ENCODE assay signal across 7 mouse cellular contexts in the genomic region with DNA sequence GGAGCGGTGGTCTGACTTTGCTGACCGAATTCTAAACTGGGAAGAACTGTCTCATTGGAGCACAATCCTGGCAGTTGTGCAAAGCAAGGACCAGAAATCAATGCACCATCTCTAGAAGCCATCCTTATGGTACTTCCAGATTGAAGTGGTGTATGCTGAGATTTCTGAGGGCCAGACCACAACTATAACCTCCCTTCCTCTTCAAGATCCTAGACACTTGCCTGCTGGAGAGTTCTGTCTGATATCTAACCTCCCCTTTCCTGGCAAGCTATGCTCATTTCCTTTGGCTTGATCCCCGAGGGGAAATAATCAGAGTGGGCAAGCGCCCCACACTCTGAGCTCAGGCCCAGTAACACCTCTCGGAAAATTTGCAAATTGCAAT. TPM values are rescaled to one million over a fixed set of nuclear protein-coding genes. Genes with fewer than 3 reads are reported as not detected.
DNase-seq lines count a peak whose midpoint lies in the region; ATAC-seq and TF ChIP-seq lines count a peak whose summit lies in the region.

No protein-coding gene starts in this region.

- DNase-seq in lung, embryonic 14.5 days: peak; percentile 26
- no peak for DNase-seq in lung, adult 18-20 months
- peak; percentile 16 for DNase-seq in splenic B cell, adult 2 months (ENCODE audit: low read depth, low spot score)
- DNase-seq in layer of hippocampus, adult 11-12 months (ENCODE audit: low spot score): no peak
- DNase-seq in frontal cortex, postnatal 25 days (ENCODE audit: low spot score in 2 of 2): no peak

- peaks cover 9% of the 10 kb centered on the region for H3K36me3 ChIP-seq in lung, embryonic 14.5 days (ENCODE audit: insufficient read depth)
- peaks cover 4% of the 10 kb centered on the region for H3K36me3 ChIP-seq in embryonic facial prominence, embryonic 15.5 days
- H3K36me3 ChIP-seq in limb, embryonic 13.5 days: peaks cover 7% of the 10 kb centered on the region
- no peaks in the 10 kb centered on the region for H3K36me3 ChIP-seq in splenic B cell, adult 2 months (ENCODE audit: control insufficient read depth, insufficient read depth, low read length, poor library complexity, severe bottlenecking)

- no peaks in the 10 kb centered on the region for H3K9me3 ChIP-seq in lung, embryonic 14.5 days (ENCODE audit: low read depth, low read length)
- no peaks in the 10 kb centered on the region for H3K9me3 ChIP-seq in embryonic facial prominence, embryonic 15.5 days (replicated peaks)
- H3K9me3 ChIP-seq in limb, embryonic 13.5 days: no peaks in the 10 kb centered on the region

- TF ChIP-seq CTCF in lung, embryonic 14.5 days (IDR thresholded peaks at IDR 0.05; ENCODE audit: low read depth): no peak

- 14% methylated on average over 5 of the region's 5 CpGs for WGBS in lung, embryonic 14.5 days
- WGBS in embryonic facial prominence, embryonic 15.5 days: 11% methylated on average over 5 of the region's 5 CpGs
- WGBS in limb, embryonic 13.5 days: 13% methylated on average over 5 of the region's 5 CpGs

- H3K9ac ChIP-seq in lung, embryonic 14.5 days: peak overlapping the region; percentile 51
- peak overlapping the region; percentile 39 for H3K9ac ChIP-seq in embryonic facial prominence, embryonic 15.5 days
- peak overlapping the region; percentile 60 for H3K9ac ChIP-seq in limb, embryonic 13.5 days

- peaks cover 25% of the 10 kb centered on the region for H3K4me1 ChIP-seq in lung, embryonic 14.5 days (ENCODE audit: insufficient read depth)
- H3K4me1 ChIP-seq in embryonic facial prominence, embryonic 15.5 days: peaks cover 80% of the 10 kb centered on the region
- peaks cover 74% of the 10 kb centered on the region for H3K4me1 ChIP-seq in limb, embryonic 13.5 days

- peak overlapping the region; percentile 71 for H3K4me2 ChIP-seq in lung, embryonic 14.5 days
- H3K4me2 ChIP-seq in embryonic facial prominence, embryonic 15.5 days (replicated peaks): peak overlapping the region; percentile 82
- H3K4me2 ChIP-seq in limb, embryonic 13.5 days (replicated peaks): peak overlapping the region; percentile 89

- H3K4me3 ChIP-seq in lung, embryonic 14.5 days (ENCODE audit: low read depth, low read length): peak overlapping the region; percentile 48
- peak overlapping the region; percentile 58 for H3K4me3 ChIP-seq in embryonic facial prominence, embryonic 15.5 days (replicated peaks)
- peak overlapping the region; percentile 74 for H3K4me3 ChIP-seq in limb, embryonic 13.5 days

- H3K27ac ChIP-seq in lung, embryonic 14.5 days (ENCODE audit: low read depth): peak overlapping the region; percentile 90
- H3K27ac ChIP-seq in embryonic facial prominence, embryonic 15.5 days (replicated peaks): peak overlapping the region; percentile 95
- H3K27ac ChIP-seq in limb, embryonic 13.5 days: peak overlapping the region; percentile 72

- no peak for ATAC-seq in lung, embryonic 14.5 days (ENCODE audit: insufficient read depth)
- no peak for ATAC-seq in embryonic facial prominence, embryonic 15.5 days (ENCODE audit: insufficient number of reproducible peaks, low FRiP score, low TSS enrichment, low read depth)
- no peak for ATAC-seq in limb, embryonic 13.5 days (ENCODE audit: low FRiP score, low read depth)

- peaks cover 47% of the 10 kb centered on the region for H3K27me3 ChIP-seq in lung, embryonic 14.5 days (ENCODE audit: insufficient read depth, low read length)
- H3K27me3 ChIP-seq in embryonic facial prominence, embryonic 15.5 days: peaks cover 42% of the 10 kb centered on the region
- H3K27me3 ChIP-seq in limb, embryonic 13.5 days: peaks cover 79% of the 10 kb centered on the region
- peaks cover 3% of the 10 kb centered on the region for H3K27me3 ChIP-seq in splenic B cell, adult 2 months (ENCODE audit: control insufficient read depth, insufficient read depth, low read length, poor library complexity, severe bottlenecking)

RNA-seq across cellular contexts. Expression of a gene that starts 1.3 kb away (rescaled TPM):
- polyA plus RNA-seq in lung, embryonic 14.5 days (2014; fragmentation: Nextera tagmentation; extraction: Ambion mirVana): 15.9 and 18.0 TPM in 2 replicates
- 27.2 and 28.7 TPM in 2 replicates for polyA plus RNA-seq in embryonic facial prominence, embryonic 15.5 days (2015; fragmentation: Nextera tagmentation; extraction: Ambion mirVana)
- 6.6 and 7.3 TPM in 2 replicates for polyA plus RNA-seq in limb, embryonic 13.5 days (2015; fragmentation: Nextera tagmentation; extraction: Ambion mirVana)

RNA-seq across cellular contexts. Expression of a gene that starts 2.1 kb away (rescaled TPM):
- polyA plus RNA-seq in lung, embryonic 14.5 days (2014; fragmentation: Nextera tagmentation; extraction: Ambion mirVana): 0.84 and 1.0 TPM in 2 replicates
- 2.0 and 2.2 TPM in 2 replicates for polyA plus RNA-seq in embryonic facial prominence, embryonic 15.5 days (2015; fragmentation: Nextera tagmentation; extraction: Ambion mirVana)
- polyA plus RNA-seq in limb, embryonic 13.5 days (2015; fragmentation: Nextera tagmentation; extraction: Ambion mirVana): 0.27 and 0.46 TPM in 2 replicates

RNA-seq across cellular contexts. Expression of a gene that starts 2.8 kb away (rescaled TPM):
- polyA plus RNA-seq in lung, embryonic 14.5 days (2014; fragmentation: Nextera tagmentation; extraction: Ambion mirVana): 0.11 TPM in 1 of 2 replicates, not detected in the other
- 0.24 and 0.50 TPM in 2 replicates for polyA plus RNA-seq in embryonic facial prominence, embryonic 15.5 days (2015; fragmentation: Nextera tagmentation; extraction: Ambion mirVana)
- polyA plus RNA-seq in limb, embryonic 13.5 days (2015; fragmentation: Nextera tagmentation; extraction: Ambion mirVana): 0.10 TPM in 1 of 2 replicates, not detected in the other

RNA-seq across cellular contexts. Expression of a gene that starts 16.7 kb away (rescaled TPM):
- polyA plus RNA-seq in lung, embryonic 14.5 days (2014; fragmentation: Nextera tagmentation; extraction: Ambion mirVana): 2.7 and 4.1 TPM in 2 replicates
- polyA plus RNA-seq in embryonic facial prominence, embryonic 15.5 days (2015; fragmentation: Nextera tagmentation; extraction: Ambion mirVana): 11.1 and 11.9 TPM in 2 replicates
- polyA plus RNA-seq in limb, embryonic 13.5 days (2015; fragmentation: Nextera tagmentation; extraction: Ambion mirVana): 7.3 and 7.4 TPM in 2 replicates

RNA-seq across cellular contexts. Expression of a gene that starts 52.7 kb away (rescaled TPM):
- 89.8 and 96.0 TPM in 2 replicates for polyA plus RNA-seq in lung, embryonic 14.5 days (2014; fragmentation: Nextera tagmentation; extraction: Ambion mirVana)
- polyA plus RNA-seq in embryonic facial prominence, embryonic 15.5 days (2015; fragmentation: Nextera tagmentation; extraction: Ambion mirVana): 69.7 and 73.4 TPM in 2 replicates
- 70.5 and 71.1 TPM in 2 replicates for polyA plus RNA-seq in limb, embryonic 13.5 days (2015; fragmentation: Nextera tagmentation; extraction: Ambion mirVana)

Comparison
In these comparisons a context has a peak if more than half of its experiments do, and no peak if none do; other contexts are left out.
1. DNase-seq: peak in lung, embryonic 14.5 days (single experiment) and splenic B cell, adult 2 months (single experiment); none in lung, adult 18-20 months (0 of 2), layer of hippocampus, adult 11-12 months (single experiment) and frontal cortex, postnatal 25 days (0 of 2).
2. Peak in every context shown above with its lines, with median percentiles within 50 percentile points of each other: H3K27ac ChIP-seq, H3K4me2 ChIP-seq, H3K4me3 ChIP-seq and H3K9ac ChIP-seq.